Mouse (Mus musculus) erythroblast, embryonic 14.5 days (primary cell): ENCODE results near the gene Pkn1.

ENCODE experiments used
- GATA1 ChIP-seq: IDR thresholded peaks from 2 replicates; pipeline ENCODE4 v1.6.1; 2012; ENCODE audit warnings: low read length, inconsistent platforms, mixed read lengths
- TAL1 ChIP-seq: IDR thresholded peaks from 3 replicates; pipeline ENCODE4 v1.6.1; 2012; ENCODE audit warnings: low read length, inconsistent platforms, mixed read lengths

GRCm38 (mm10) chr8:83617111-83617510 is 81.9 kb downstream of the Pkn1 start:
- TF ChIP-seq TAL1 = no peak
- TF ChIP-seq GATA1 = no peak
